Mouse (Mus musculus) limb, embryonic 11.5 days (tissue): ENCODE data around the gene Acox2. TPM values are rescaled to one million over a fixed set of nuclear protein-coding genes. Genes with fewer than 3 reads are reported as not detected.

Source experiments
- ATAC-seq: fragments of 200-750 bp; cut with Nextera tagmentation; 2 replicates; pipeline ENCODE4 v1.8.0; 2017; ENCODE audit warnings: low read depth; ENCODE audit not compliant: insufficient number of reproducible peaks, low FRiP score, low TSS enrichment
- DNase-seq: peaks from one replicate; pipeline ENCODE4 v3.0.0-alpha.2; 2015; ENCODE audit warnings: low spot score
- H3K27ac ChIP-seq: fragments of 300-500 bp; sonication (generic); replicated peaks from 2 replicates; pipeline ENCODE4 v1.5.1; 2014; ENCODE audit warnings: low read depth, mild to moderate bottlenecking, low read length
- H3K27me3 ChIP-seq: fragments of 300-500 bp; sonication (generic); 2 replicates; pipeline ENCODE4 v1.6.1; 2014; ENCODE audit warnings: mild to moderate bottlenecking, low read length, mixed read lengths; ENCODE audit not compliant: control insufficient read depth, insufficient read depth
- H3K36me3 ChIP-seq: fragments of 300-500 bp; sonication (generic); 2 replicates; pipeline ENCODE4 v1.6.1; 2014; ENCODE audit warnings: mild to moderate bottlenecking, low read length, moderate library complexity, mixed read lengths; ENCODE audit not compliant: control insufficient read depth, insufficient read depth
- H3K4me1 ChIP-seq: fragments of 300-500 bp; sonication (generic); 2 replicates; pipeline ENCODE4 v1.6.1; 2014; ENCODE audit warnings: low read length, mixed read lengths; ENCODE audit not compliant: control insufficient read depth, insufficient read depth
- H3K4me2 ChIP-seq: fragments of 300-500 bp; sonication (generic); 2 replicates; pipeline ENCODE4 v1.6.1; 2014; ENCODE audit warnings: low read depth, mild to moderate bottlenecking, moderate library complexity; ENCODE audit not compliant: severe bottlenecking
- H3K4me3 ChIP-seq: fragments of 300-500 bp; sonication (generic); 2 replicates; pipeline ENCODE4 v1.5.1; 2014; ENCODE audit warnings: low read depth, low read length
- H3K9ac ChIP-seq: fragments of 300-500 bp; sonication (generic); 2 replicates; pipeline ENCODE4 v1.6.1; 2014; ENCODE audit warnings: mild to moderate bottlenecking, low read length
- H3K9me3 ChIP-seq: fragments of 300-500 bp; sonication (generic); 2 replicates; pipeline ENCODE4 v1.6.1; 2016; ENCODE audit warnings: low read length; ENCODE audit not compliant: control insufficient read depth
- WGBS: fragments of 180-500 bp; shearing (Covaris S2); extraction: QIAGEN DNeasy Blood & Tissue Kit; methylation state at CpG from one replicate; pipeline ENCODE4 v1.1.7; 2014; 5-methylcytosine and 5-hydroxymethylcytosine counted together
- polyA plus RNA-seq: library from polyadenylated mRNA; unstranded; fragments of >200 nt; fragmentation: Nextera tagmentation; extraction: Ambion mirVana; gene quantifications from 2 replicates; pipeline ENCODE4 v1.2.1, GENCODE M21; 2014

The Acox2 gene
- polyA plus RNA-seq, 1 experiment from 2014 or later: not detected

GRCm38 (mm10) chr14:8214299-8215207, 44.6 kb downstream of the Acox2 start:
- H3K4me3 ChIP-seq: peak overlapping the region; percentile 55
- WGBS: 2% methylated on average over 57 of the region's 63 CpGs
- no peaks in the 10 kb centered on the region for H3K36me3 ChIP-seq
- peaks cover 19% of the 10 kb centered on the region for H3K4me1 ChIP-seq
- peak overlapping the region; percentile 79 for H3K4me2 ChIP-seq
- DNase-seq: peak; percentile 79
- H3K27ac ChIP-seq: peak overlapping the region; percentile 73
- H3K9me3 ChIP-seq: no peaks in the 10 kb centered on the region
- peak overlapping the region; percentile 90 for H3K9ac ChIP-seq
- H3K27me3 ChIP-seq: no peaks in the 10 kb centered on the region
- peak; percentile 62 for ATAC-seq

- H3K4me3 ChIP-seq: peak within 1 kb of the TSS; percentile 55
- no peaks in the 10 kb centered on the region for H3K9me3 ChIP-seq
- DNase-seq (peak; percentile 100), ATAC-seq (peak; percentile 95)
- peak within 1 kb of the TSS; percentile 73 for H3K27ac ChIP-seq
- no peaks in the 10 kb centered on the region for H3K27me3 ChIP-seq
- H3K36me3 ChIP-seq: no peaks in the 10 kb centered on the region
- H3K4me1 ChIP-seq: peaks cover 16% of the 10 kb centered on the region
- WGBS: 1% methylated on average over 44 of the region's 49 CpGs
- peak within 1 kb of the TSS; percentile 79 for H3K4me2 ChIP-seq
- H3K9ac ChIP-seq: peak within 1 kb of the TSS; percentile 90
Observed at GRCm38 (mm10) chr14:8213803-8214224, 45.3 kb downstream of the Acox2 start, which contains the start of gene Kctd6. Gene Kctd6 (plus strand): TSS chr14:8214140.

GRCm38 (mm10) chr14:8212996-8213395, 46.2 kb downstream of the Acox2 start:
- no peak overlapping the region for H3K4me3 ChIP-seq

GRCm38 (mm10) chr14:8209896-8210295, 49.3 kb downstream of the Acox2 start:
- H3K27ac ChIP-seq: no peak overlapping the region
- H3K36me3 ChIP-seq: no peaks in the 10 kb centered on the region
- peaks cover 4% of the 10 kb centered on the region; the same call in 1 of the 2 replicates for H3K4me1 ChIP-seq
- H3K4me3 ChIP-seq: no peak overlapping the region
- DNase-seq (no peak), ATAC-seq (no peak)
- no peaks in the 10 kb centered on the region for H3K9me3 ChIP-seq
- H3K27me3 ChIP-seq: no peaks in the 10 kb centered on the region
- 88% methylated on average over 2 of the region's 2 CpGs for WGBS
- no peak overlapping the region for H3K9ac ChIP-seq
- H3K4me2 ChIP-seq: no peak overlapping the region

More at GRCm38 (mm10) chr14:8212996-8213395, 46.2 kb downstream of the Acox2 start:
- H3K9ac ChIP-seq: no peak overlapping the region
- peaks cover 10% of the 10 kb centered on the region for H3K4me1 ChIP-seq
- no peaks in the 10 kb centered on the region for H3K27me3 ChIP-seq
- H3K4me2 ChIP-seq: no peak overlapping the region
- 74% methylated on average over 2 of the region's 2 CpGs for WGBS
- no peak for DNase-seq
- no peaks in the 10 kb centered on the region for H3K36me3 ChIP-seq
- H3K27ac ChIP-seq: no peak overlapping the region
- H3K9me3 ChIP-seq: no peaks in the 10 kb centered on the region
- no peak for ATAC-seq

- H3K36me3 ChIP-seq: no peaks in the 10 kb centered on the region
- no peak for ATAC-seq
- 87% methylated on average over 3 of the region's 3 CpGs for WGBS
- H3K9me3 ChIP-seq: no peaks in the 10 kb centered on the region
- no peak overlapping the region for H3K4me2 ChIP-seq
- no peak overlapping the region for H3K4me3 ChIP-seq
- no peak overlapping the region for H3K27ac ChIP-seq
- no peaks in the 10 kb centered on the region for H3K4me1 ChIP-seq
- no peaks in the 10 kb centered on the region for H3K27me3 ChIP-seq
- no peak overlapping the region for H3K9ac ChIP-seq
- DNase-seq: no peak
Observed at GRCm38 (mm10) chr14:8208876-8209275, 50.3 kb downstream of the Acox2 start.

- H3K36me3 ChIP-seq: no peaks in the 10 kb centered on the region
- whole genome bisulfite sequencing: 81% methylated on average over 5 of the region's 5 CpGs
- no peak overlapping the region for H3K27ac ChIP-seq
- H3K4me2 ChIP-seq: no peak overlapping the region
- DNase-seq: no peak
- H3K4me1 ChIP-seq: no peaks in the 10 kb centered on the region
- ATAC-seq: no peak
- H3K4me3 ChIP-seq: no peak overlapping the region
- H3K27me3 ChIP-seq: no peaks in the 10 kb centered on the region
- no peaks in the 10 kb centered on the region for H3K9me3 ChIP-seq
- H3K9ac ChIP-seq: no peak overlapping the region
Observed at GRCm38 (mm10) chr14:8207543-8207942, 51.6 kb downstream of the Acox2 start.

GRCm38 (mm10) chr14:8207105-8207504, 52.0 kb downstream of the Acox2 start:
- peak; percentile 55 for DNase-seq
- H3K9ac ChIP-seq: no peak overlapping the region
- H3K9me3 ChIP-seq: no peaks in the 10 kb centered on the region
- ATAC-seq: 0 out of 2 replicates have a peak, but pooled peaks have one; percentile 71
- WGBS: 17% methylated on average over 5 of the region's 5 CpGs
- no peaks in the 10 kb centered on the region for H3K36me3 ChIP-seq
- no peak overlapping the region for H3K4me2 ChIP-seq
- H3K27ac ChIP-seq: no peak overlapping the region
- H3K4me3 ChIP-seq: no peak overlapping the region
- H3K27me3 ChIP-seq: no peaks in the 10 kb centered on the region
- H3K4me1 ChIP-seq: no peaks in the 10 kb centered on the region

- no peak overlapping the region for H3K4me2 ChIP-seq
- H3K4me1 ChIP-seq: no peaks in the 10 kb centered on the region
- ATAC-seq (no peak), DNase-seq (peak; percentile 50)
- no peaks in the 10 kb centered on the region for H3K9me3 ChIP-seq
- WGBS: 48% methylated on average over 9 of the region's 9 CpGs
- H3K27ac ChIP-seq: no peak overlapping the region
- H3K27me3 ChIP-seq: no peaks in the 10 kb centered on the region
- no peak overlapping the region for H3K9ac ChIP-seq
- H3K4me3 ChIP-seq: no peak overlapping the region
- no peaks in the 10 kb centered on the region for H3K36me3 ChIP-seq
Observed at GRCm38 (mm10) chr14:8206179-8206910, 52.8 kb downstream of the Acox2 start.
